Mouse (Mus musculus) cortical plate, adult 2 months (tissue): ENCODE data around the gene Tmem203.

Source experiments
- CTCF ChIP-seq: fragments of 200-500 bp; IDR thresholded peaks from 2 replicates; pipeline ENCODE4 v1.5.1; 2011; ENCODE audit warnings: mild to moderate bottlenecking, control low read depth, low read length; ENCODE audit not compliant: insufficient read depth; ENCODE audit errors: extremely low read depth
- POLR2A ChIP-seq: fragments of 200-500 bp; IDR thresholded peaks from 2 replicates; pipeline ENCODE4 v1.6.1; 2011; ENCODE audit warnings: mild to moderate bottlenecking, low read length, control low read depth; ENCODE audit not compliant: insufficient read depth; ENCODE audit errors: extremely low read depth

- TF ChIP-seq CTCF = peak; percentile 62
- no peak for TF ChIP-seq POLR2A
Observed at GRCm38 (mm10) chr2:25292856-25293255, 37.6 kb downstream of the Tmem203 start.
